Mouse (Mus musculus) thymus, postnatal 10 days (tissue): ENCODE results near the gene Wipi2.

Source experiments
- DNase-seq, 2 experiments: peaks; one replicate each; pipeline ENCODE4 v3.0.0; 2021; ENCODE audit warnings: low spot score in 2 of 2

Gene Wipi2

DNA sequence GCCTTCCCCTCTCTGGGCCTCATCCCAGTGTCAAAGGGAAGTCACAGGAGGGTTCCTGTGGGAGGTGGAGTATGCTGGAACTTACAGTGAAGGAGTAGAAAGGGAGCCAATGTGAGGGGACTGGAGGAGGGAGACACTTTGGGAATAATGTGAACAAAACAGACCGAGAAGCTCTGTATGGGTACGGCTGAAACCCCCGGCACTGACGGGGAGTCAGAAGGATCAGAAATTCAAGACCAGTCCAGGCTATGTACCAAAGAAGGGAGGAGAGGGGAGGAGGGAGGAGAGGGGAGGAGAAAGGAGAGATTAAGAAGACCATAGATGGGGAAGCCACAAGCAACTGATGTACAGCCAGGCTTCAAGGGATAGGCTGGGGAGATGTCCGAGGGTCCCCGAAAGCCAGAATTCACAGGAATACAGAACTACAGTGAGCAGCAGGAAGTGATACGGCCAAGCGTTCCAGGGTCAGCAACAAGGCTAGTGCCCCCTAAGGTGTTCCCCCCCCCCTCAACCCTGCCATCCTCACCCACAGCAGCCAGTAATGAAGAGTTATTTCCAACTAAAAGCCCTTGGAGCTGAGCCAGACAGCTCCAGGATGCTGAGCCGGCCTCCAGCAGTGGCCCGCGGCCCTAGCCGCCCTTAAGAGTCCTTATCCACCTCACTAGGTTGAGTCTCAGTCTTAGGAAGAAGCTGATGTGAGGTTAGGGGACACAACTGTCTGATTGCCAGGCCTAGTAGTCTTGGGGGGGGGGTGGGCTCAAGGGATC, 65.7 kb downstream of the Wipi2 start:
- DNase-seq = no peak

DNA sequence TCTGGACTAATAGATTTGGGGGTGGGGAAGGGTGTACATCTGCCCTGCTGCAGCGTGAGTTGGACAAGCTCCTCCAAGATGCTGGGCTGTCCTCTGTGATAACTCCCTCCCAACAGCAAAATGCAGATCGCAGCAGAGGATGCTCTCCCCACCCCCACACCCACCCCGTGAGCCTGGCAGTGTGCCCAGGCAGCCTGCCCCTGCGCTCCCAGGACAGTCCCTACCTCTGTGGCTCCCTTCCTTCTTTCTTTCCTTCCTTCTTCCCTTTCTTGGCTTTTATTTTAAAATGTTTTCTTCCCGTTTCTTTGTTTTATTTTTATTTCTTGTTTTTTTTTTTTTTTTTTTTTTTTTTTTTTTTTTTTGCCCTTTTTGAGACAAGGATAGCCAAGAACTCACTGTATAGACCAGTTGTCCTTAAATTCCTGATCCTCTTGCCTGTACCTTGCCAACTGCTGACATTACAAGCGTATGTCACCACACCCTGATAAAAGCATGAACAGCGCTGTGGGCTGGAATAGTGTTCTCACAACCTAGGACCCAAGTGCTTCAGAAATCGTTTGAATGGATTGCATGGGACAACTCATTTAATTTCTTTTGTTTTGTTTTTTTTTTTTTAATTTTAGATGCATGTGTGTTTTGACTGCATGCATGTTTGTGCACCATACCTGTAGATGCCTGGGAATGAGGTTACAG, 66.4 kb downstream of the Wipi2 start:
- DNase-seq = no peak

DNA sequence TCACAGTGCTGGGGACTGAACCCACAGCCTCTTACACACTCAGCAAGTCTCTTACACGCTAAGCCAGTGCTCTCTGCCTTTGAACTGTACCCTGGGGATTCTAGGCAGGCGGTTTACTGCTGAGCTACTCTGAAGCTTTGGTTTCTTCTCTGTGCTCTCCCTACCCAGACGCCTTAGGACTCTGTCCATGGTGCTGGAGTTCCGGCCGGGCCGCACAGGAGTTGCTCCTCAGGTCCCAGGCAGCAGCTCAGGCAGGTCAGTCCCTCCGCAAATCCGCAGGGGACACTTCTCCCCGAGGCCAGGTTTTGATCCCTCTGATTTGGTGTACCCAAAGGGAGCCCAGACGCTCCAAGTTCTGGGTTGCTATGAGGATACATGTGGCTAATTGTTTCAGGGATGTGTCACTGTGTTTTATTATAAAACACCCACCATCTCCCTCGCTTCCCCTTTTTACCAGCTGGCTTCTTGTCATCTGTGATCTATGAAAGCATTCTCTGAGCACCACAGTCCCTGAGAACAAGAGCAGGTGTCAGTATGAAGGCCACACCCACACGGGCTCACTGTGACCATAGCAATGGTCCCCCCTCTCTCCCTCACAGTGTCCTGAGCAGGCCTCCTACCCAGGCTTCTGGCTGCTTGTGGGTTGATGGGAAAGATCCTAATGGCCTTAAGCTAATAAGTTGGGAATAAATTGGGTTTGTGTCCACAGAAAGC, 67.3 kb downstream of the Wipi2 start:
- peak in 1 of 2 experiments; percentile 40 for DNase-seq

DNA sequence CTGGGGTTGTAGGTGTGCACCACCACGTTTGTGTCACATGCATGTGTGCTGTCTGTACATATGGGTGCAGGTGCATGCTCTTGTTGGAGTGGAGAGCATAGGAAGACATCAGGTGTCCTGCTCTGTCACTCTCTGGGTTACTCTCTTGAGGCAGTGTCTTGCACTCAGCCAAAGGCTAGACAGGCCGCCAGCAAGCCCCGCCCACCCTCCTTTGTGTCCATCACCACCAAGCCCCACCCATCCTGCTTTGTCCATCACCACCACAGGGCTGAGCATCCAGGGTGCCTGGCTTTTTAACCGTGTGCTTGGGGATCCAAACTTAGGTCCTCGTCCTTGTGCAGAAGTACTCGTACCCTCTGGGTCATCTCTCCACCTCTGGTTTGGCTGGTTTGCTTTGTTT, 68.8 kb downstream of the Wipi2 start:
- no peak for DNase-seq

DNA sequence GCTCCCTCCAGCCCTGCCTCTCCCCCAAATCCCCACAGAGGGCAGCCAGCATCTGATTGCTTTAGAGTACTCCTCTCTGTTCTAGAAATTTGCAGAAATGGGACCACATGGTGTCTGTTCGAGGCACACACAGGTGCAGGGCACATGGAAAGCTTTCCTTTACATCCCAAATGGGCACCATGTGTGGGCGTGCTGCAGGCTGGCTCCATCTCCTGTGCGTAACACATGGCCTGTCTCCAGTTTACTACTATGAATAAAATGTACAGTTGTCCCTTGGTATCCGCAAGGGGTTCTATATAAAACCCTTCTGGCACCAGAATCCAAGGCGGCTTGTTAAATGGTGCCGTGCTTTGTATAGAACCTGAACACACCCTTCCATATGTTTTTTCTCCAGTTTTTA, 69.4 kb downstream of the Wipi2 start:
- DNase-seq = no peak

DNA sequence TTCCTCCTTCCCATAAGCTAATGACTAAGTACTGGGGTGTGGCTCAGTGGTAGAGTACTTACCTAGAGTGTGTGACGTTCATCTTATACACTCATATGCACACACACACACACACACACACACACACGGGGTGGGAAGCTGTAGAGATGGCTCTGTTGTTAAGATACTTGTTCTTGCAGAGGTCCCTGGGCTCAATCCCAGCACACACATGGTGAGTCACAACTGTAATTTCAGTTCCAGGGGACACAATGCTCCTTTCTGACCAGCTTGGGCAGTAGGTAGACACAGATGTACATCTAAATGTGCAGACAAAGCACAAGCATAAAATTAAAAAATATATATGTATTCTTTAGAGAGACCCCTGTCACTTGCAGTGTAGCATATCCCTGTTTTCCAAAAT, 70.2 kb downstream of the Wipi2 start:
- DNase-seq = no peak

DNA sequence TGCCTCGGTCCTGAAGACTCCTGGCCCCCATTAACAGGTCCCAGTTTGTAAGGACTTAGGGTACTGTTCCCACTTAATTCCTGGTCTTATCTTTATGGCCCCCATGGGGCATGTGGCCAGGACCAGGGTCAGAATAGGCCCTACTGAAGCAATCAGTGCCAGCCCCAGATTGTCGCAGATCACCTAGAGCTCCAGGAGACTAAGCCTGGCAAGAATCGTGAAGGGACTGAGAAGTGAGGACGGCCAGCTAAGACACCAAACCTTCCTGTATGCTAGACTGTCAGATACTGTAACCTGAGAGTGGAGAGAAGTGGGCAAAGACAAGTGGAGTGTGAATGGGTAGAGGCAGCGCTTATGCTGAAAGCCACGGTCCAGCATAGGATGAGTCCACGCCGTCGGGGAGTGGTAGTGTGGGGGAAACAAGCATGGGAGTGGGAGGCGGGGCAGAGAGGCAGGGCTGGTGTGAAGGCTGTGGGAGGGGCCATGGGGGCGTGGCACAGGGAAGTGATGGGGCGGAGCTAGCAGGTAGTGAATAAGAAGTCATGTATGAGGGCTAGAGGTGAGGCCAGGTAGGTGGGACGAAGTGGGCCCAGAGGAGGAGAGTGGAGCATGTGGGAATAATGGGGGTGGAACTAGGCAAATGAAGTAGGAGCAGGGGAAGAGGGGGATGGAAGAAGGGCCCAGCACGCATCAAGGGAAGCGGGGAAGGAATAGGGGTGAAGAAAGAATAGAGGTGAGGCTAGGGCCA, 73.5 kb downstream of the Wipi2 start:
- DNase-seq = no peak

DNA sequence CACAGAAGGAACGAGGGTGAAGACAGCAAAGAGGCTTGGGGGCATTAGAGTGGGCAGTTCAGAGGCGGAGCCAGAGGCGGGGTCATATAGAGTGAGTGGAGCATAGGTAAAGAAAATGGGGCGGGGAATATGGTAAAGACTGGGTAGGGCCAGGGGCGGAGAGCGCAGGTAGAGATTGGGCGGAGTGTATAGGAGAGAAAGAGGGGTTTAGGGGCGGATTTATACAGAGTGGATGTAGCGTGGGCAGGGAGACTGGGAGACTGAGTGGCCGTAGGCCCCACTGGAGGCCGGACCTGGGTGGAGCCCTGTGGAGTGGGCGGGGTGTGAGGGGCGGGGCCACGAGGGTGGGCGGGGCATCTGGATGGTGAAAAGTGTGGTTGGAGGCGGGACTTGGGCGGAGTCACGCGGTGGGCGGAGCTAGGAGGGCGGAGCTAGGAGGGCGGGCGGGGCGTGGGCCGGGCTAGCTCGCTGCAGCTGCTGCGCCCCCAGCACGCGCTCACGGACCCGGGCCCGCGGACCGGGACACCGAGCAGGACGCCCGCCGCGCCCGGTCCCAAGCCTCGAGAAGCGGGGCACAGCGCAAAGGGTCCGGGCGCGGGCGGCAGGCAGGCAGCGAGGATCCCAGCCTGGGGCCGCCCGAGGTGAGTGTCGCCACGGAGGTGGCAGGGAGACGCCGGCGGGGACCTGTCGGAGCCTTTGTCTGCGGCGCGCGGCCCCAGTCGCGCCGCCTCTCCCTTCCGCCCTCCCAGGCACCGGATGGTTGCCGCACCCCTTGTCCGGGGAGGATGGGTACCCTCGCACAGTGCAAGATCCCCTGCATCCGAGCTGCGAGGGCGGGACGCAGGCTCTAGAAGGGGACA, 74.4 kb downstream of the Wipi2 start:
- DNase-seq = peak in 1 of 2 experiments; percentile 27

DNA sequence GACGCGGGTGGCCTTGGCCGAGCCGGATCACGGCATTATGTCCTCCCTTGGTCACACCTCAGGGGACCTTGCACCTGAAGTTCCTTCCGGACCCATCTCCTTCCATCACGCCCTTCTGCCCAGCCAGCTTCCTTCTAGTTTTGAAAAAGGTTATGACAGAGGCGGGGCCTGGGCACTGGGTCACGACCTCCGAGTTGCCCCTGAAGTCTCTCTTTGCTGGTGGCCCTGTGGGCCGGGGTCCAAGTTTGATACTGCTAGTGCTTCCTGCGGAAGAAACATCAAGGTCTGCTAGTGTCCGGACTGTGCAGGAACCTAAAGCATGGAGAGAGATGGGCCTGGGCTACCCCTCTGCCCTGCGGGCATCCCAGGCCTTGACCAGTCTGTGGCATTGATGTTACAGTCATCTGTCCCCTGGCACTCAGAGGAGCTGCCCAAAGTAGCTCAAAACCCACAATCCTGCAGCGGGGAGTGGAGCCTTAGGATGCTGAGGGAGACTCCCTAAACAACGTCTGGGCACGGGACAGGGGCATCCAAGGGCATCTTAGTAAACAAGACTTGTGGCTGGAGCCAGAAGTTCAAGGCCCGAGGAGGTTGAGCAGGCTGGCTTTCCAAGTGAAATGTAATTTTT, 75.1 kb downstream of the Wipi2 start:
- no peak for DNase-seq

DNA sequence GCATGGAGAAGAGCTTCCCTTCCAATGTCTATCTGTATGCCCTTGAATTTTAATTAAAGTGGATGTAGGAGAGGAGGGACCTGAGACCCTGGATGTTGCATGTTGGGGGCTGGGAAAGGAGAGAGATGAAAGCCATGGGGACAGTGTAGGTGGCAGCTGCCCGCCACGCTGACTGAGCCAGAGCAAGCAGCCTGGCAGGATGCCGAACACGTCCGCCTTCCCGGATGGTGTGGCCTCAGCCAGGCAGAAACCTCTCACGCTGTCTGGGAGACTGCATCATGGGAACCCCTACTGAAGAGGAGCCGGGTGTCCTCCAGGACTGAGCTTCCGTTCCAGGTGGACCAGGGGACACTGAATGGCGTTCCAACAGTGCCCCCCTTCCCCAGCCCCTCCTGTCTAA, 76.1 kb downstream of the Wipi2 start:
- no peak for DNase-seq

DNA sequence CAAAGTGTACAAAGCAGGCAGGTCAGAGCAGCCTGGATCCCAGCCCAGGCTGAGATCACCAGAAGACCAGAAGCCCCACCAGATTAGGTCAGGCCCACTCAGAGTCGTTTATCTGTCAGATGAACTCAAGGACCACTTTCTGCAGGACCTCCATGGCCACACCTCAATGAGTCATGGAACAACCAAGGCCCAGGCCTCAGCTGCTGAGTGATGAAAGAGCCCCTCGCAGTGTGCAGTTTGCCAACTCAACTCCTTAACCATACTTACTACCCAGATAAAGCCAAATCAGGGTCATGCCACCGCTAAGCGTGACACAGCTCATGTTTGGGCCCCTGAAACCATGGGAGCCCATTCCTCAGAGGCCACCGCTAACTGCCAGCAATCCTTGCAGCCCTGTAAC, 80.2 kb downstream of the Wipi2 start:
- no peak for DNase-seq

DNA sequence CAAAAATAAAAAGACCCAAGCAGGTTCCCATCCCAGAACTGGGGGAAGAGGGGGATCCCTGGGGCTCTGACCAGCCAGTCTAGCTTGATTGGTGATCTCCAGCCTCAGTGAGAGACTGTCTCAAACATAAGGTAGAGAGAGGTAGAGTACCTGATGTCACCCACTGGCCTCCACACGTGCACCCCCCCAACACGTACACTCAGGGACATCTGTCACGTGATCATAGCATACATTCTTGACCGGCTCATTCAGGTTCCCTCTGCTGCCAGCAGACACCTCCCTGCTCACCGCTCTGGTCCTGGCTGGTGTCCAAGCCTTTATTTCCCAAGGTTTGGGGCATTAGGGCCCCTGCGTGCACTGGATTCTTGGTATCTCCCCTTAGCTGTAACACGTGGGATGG, 81.9 kb downstream of the Wipi2 start:
- DNase-seq = no peak

DNA sequence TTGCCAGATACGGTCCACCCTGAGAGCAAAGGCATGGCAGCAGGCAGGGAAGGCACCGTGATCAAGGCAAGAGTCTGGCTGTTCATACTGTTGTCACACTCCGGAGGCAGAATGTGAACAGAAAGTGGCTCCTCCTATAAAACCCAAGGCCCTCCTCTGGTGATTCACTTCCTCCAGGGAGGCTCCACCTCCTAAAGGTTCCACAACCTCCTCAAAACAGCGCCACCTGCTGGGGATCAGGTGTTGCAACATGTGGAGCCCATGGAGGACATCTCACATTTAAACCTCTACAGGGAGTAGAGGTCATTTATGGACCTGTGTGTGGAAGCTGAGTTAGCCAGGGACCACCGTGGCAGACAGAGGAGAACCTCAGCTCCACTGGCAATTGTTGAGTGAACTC, 84.9 kb downstream of the Wipi2 start:
- DNase-seq = no peak

DNA sequence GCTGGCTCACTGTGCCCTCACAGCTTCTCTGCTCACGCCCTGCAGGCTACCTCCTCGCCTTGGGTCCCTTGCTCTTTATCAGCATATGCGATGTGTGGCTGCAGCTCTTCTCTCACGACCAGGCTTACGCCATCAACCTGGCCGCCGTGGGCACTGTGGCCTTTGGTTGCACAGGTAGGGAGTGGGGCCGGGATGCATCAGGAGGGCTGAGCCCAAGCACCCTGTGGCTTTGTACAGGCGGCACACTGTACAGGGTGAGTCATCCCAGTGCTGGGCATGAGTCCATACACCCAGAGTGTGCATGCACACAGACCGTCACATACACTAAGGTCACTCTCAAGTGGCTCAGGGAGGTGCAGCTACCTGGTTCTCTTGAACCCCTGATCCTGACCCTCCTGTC, 86.5 kb downstream of the Wipi2 start:
- DNase-seq = no peak

DNA sequence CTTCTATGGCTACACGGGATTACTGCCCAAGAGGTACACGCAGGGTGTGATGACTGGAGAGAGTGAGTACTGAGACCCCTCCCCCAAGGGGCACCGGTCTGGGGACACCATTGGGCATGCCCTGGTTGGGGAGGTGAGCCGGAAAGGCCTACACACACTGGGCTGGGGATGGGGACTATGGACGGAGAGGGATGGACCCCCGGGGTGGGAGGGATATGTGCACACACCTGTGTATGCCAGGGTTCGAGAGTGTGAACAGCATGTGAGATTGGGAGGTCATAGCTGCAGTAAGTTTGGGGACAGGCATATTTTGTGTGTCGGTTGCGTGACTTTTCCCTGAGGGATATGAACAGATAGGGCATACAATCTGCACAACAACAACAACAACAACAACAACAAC, 87.6 kb downstream of the Wipi2 start:
- no peak for DNase-seq

DNA sequence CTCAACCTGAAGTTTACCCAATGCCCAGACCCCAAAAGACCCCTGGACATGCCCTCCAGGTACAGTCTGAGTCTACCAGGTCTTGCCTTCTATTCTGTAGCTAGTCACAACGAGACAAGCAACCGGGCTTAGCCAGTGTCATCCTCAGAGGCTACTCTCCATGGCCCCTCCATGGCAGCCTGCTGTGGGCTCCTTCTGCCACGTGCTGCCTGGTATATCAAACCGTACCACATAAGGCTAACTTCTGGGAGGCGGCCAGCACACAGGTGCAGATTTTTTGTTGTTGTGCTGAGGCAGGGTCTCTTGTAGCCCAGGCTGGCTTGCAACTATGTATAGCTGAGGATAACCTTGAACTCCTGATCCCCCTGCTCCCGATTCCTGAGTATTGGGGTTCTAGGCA, 88.6 kb downstream of the Wipi2 start:
- no peak for DNase-seq

DNA sequence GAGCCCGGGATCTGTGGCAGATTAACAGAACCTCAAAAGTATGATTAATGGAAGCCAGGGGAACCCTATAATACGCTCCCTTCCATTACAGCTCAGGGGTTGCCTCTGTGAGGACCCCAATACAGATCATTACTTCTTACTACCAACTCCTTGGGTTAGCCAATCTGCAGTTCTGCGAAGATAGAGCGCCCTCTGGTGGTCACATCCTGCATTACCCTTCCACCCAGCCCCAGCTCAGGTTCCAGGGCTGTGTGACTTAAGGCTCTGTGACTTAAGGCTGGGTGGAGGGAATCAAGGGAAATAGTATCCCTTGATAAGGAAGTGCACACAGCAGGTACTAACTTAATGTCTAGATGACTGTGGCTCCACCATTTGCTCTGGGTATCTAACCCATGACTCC, 90.5 kb downstream of the Wipi2 start:
- DNase-seq = peak; percentile 37 to 82

DNA sequence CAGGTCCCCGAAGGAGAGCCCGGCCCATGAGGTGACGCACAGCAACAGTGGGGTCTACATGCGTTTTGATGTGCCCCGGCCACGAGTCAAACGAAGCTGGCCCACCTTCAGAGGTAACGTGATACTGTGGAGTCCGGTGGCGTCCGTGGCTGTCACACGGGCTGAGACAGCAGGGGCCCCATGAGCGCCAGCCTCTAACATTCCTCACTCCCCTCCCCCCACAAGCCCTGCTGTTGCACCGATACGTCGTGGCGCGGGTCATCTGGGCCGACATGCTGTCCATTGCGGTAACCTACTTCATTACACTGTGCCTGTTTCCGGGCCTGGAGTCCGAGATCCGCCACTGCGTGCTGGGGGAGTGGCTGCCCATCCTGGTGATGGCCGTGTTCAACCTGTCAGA, 91.0 kb downstream of the Wipi2 start:
- no peak for DNase-seq

DNA sequence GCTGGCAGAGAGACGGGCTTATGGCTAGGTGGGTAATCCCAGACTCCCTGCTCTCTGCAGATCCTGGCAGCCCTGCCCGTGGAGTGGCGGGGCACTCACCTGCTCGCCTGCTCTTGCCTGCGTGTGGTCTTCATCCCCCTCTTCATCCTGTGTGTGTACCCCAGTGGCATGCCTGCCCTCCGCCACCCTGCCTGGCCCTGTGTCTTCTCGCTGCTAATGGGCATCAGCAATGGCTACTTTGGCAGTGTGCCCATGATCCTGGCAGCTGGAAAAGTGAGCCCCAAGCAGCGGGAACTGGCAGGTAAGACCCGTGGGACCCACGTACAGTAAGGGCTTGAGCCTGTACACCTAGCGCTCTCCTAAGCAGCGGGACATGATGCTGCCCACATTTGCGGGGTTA, 92.4 kb downstream of the Wipi2 start:
- no peak for DNase-seq
